Mouse (Mus musculus) c-Kit-positive CD71-negative TER-119-negative erythroid progenitor cells, embryonic 14.5 days (primary cell): ENCODE data around the gene Hnrnpab.
A peak's percentile ranks its signal among the peaks of the same experiment; 100 is the strongest.

Experiments
- DNase-seq: peaks from one replicate; pipeline ENCODE4 v3.0.0-alpha.2; 2013; ENCODE audit warnings: low read depth

Hnrnpab gene

GRCm38 (mm10) chr11:51565062-51565461 is 41.6 kb downstream of the Hnrnpab start:
- DNase-seq, result peak; percentile 54

GRCm38 (mm10) chr11:51563276-51563675 is 43.4 kb downstream of the Hnrnpab start:
- no peak for DNase-seq

- no peak for DNase-seq
Observed at GRCm38 (mm10) chr11:51555066-51555465, 51.6 kb downstream of the Hnrnpab start.

GRCm38 (mm10) chr11:51554590-51554989 is 52.1 kb downstream of the Hnrnpab start:
- no peak for DNase-seq

GRCm38 (mm10) chr11:51552091-51552490 is 54.6 kb downstream of the Hnrnpab start:
- no peak for DNase-seq

GRCm38 (mm10) chr11:51551253-51551652 is 55.4 kb downstream of the Hnrnpab start:
- DNase-seq, result peak; percentile 38
